Mouse (Mus musculus): Measurements from ENCODE around the gene Chst11. TPM values are rescaled to one million over a fixed set of nuclear protein-coding genes. Genes with fewer than 3 reads are reported as not detected.
"Not testable (repeated sequence)": the region's sequence is repeated elsewhere in the genome, so short reads cannot be mapped to it uniquely, and the experiment has no call there.

Gene Chst11
- polyA plus RNA-seq, 1 experiment from 2014 or later = 3.7 TPM

GRCm38 (mm10) chr10:83119016-83119415, 133.7 kb downstream of the Chst11 start:
- no peak overlapping the region for H3K4me2 ChIP-seq
- no peak overlapping the region for H3K4me3 ChIP-seq
- H3K9ac ChIP-seq = no peak overlapping the region
- H3K9me3 ChIP-seq = no peaks in the 10 kb centered on the region
- no peaks in the 10 kb centered on the region for H3K27me3 ChIP-seq
- H3K4me1 ChIP-seq = peaks cover 21% of the 10 kb centered on the region
- ATAC-seq (ENCODE audit: insufficient number of reproducible peaks, low FRiP score, low TSS enrichment, low read depth) = no peak
- no peak overlapping the region for H3K27ac ChIP-seq
- WGBS = 70% methylated on average over 10 of the region's 10 CpGs
- H3K36me3 ChIP-seq = no peaks in the 10 kb centered on the region

GRCm38 (mm10) chr10:83119461-83119860, 134.2 kb downstream of the Chst11 start:
- not testable (repeated sequence) for H3K9me3 ChIP-seq; H3K36me3 ChIP-seq; H3K27me3 ChIP-seq; H3K9ac ChIP-seq; H3K4me3 ChIP-seq; H3K4me2 ChIP-seq; H3K27ac ChIP-seq; ATAC-seq (ENCODE audit: insufficient number of reproducible peaks, low FRiP score, low TSS enrichment, low read depth)
- WGBS = 73% methylated on average over 8 of the region's 8 CpGs
- H3K4me1 ChIP-seq = peaks cover 19% of the 10 kb centered on the region

- no peak overlapping the region for H3K4me3 ChIP-seq
- H3K27ac ChIP-seq = no peak overlapping the region
- no peaks in the 10 kb centered on the region for H3K9me3 ChIP-seq
- H3K27me3 ChIP-seq = no peaks in the 10 kb centered on the region
- 85% methylated on average over 9 of the region's 9 CpGs for WGBS
- no peak overlapping the region for H3K9ac ChIP-seq
- no peak overlapping the region for H3K4me2 ChIP-seq
- peaks cover 16% of the 10 kb centered on the region; the same call in 1 of the 2 replicates for H3K4me1 ChIP-seq
- H3K36me3 ChIP-seq = no peaks in the 10 kb centered on the region
- ATAC-seq (ENCODE audit: insufficient number of reproducible peaks, low FRiP score, low TSS enrichment, low read depth) = no peak
Observed at GRCm38 (mm10) chr10:83119909-83120308, 134.6 kb downstream of the Chst11 start.

GRCm38 (mm10) chr10:83120938-83121337, 135.6 kb downstream of the Chst11 start:
- Histone ChIP-seq H3K9ac (no peak overlapping the region), H3K27me3 (no peaks in the 10 kb centered on the region), H3K4me3 (no peak overlapping the region), H3K36me3 (no peaks in the 10 kb centered on the region), H3K9me3 (no peaks in the 10 kb centered on the region), H3K27ac (no peak overlapping the region), H3K4me1 (peaks cover 16% of the 10 kb centered on the region; the same call in 1 of the 2 replicates), H3K4me2 (no peak overlapping the region)
- ATAC-seq (ENCODE audit: insufficient number of reproducible peaks, low FRiP score, low TSS enrichment, low read depth) = no peak
- WGBS = 75% methylated on average over 4 of the region's 4 CpGs

- H3K4me3 ChIP-seq = no peak overlapping the region
- no peak for ATAC-seq (ENCODE audit: insufficient number of reproducible peaks, low FRiP score, low TSS enrichment, low read depth)
- H3K27ac ChIP-seq = no peak overlapping the region
- H3K9ac ChIP-seq = no peak overlapping the region
- no peak overlapping the region for H3K4me2 ChIP-seq
- H3K9me3 ChIP-seq = no peaks in the 10 kb centered on the region
- H3K4me1 ChIP-seq = peaks cover 9% of the 10 kb centered on the region
- WGBS = 81% methylated on average over 3 of the region's 3 CpGs
- H3K36me3 ChIP-seq = no peaks in the 10 kb centered on the region
- no peaks in the 10 kb centered on the region for H3K27me3 ChIP-seq
Observed at GRCm38 (mm10) chr10:83124560-83124959, 139.3 kb downstream of the Chst11 start.

GRCm38 (mm10) chr10:83126447-83126846, 141.1 kb downstream of the Chst11 start:
- Histone ChIP-seq H3K9ac (no peak overlapping the region), H3K4me3 (no peak overlapping the region), H3K9me3 (no peaks in the 10 kb centered on the region), H3K27ac (no peak overlapping the region), H3K27me3 (no peaks in the 10 kb centered on the region), H3K4me1 (peaks cover 21% of the 10 kb centered on the region), H3K4me2 (no peak overlapping the region), H3K36me3 (no peaks in the 10 kb centered on the region)
- no peak for ATAC-seq (ENCODE audit: insufficient number of reproducible peaks, low FRiP score, low TSS enrichment, low read depth)
- 52% methylated on average over 9 of the region's 9 CpGs for WGBS

GRCm38 (mm10) chr10:83128435-83128834, 143.1 kb downstream of the Chst11 start:
- no peak for ATAC-seq (ENCODE audit: insufficient number of reproducible peaks, low FRiP score, low TSS enrichment, low read depth)
- Histone ChIP-seq H3K27me3 (no peaks in the 10 kb centered on the region), H3K9me3 (no peaks in the 10 kb centered on the region), H3K27ac (no peak overlapping the region), H3K4me2 (no peak overlapping the region), H3K4me1 (peaks cover 33% of the 10 kb centered on the region), H3K36me3 (no peaks in the 10 kb centered on the region), H3K9ac (no peak overlapping the region), H3K4me3 (no peak overlapping the region)
- whole genome bisulfite sequencing = 50% methylated on average over 8 of the region's 8 CpGs

- no peaks in the 10 kb centered on the region for H3K27me3 ChIP-seq
- WGBS = 75% methylated on average over 8 of the region's 8 CpGs
- ATAC-seq (ENCODE audit: insufficient number of reproducible peaks, low FRiP score, low TSS enrichment, low read depth) = no peak
- peaks cover 43% of the 10 kb centered on the region for H3K4me1 ChIP-seq
- H3K27ac ChIP-seq = peak overlapping the region; percentile 34
- no peak overlapping the region for H3K4me3 ChIP-seq
- no peaks in the 10 kb centered on the region for H3K9me3 ChIP-seq
- H3K4me2 ChIP-seq = no peak overlapping the region
- H3K36me3 ChIP-seq = no peaks in the 10 kb centered on the region
- H3K9ac ChIP-seq = no peak overlapping the region
Observed at GRCm38 (mm10) chr10:83129624-83130218, 144.4 kb downstream of the Chst11 start.

- peak; percentile 81 for ATAC-seq (ENCODE audit: insufficient number of reproducible peaks, low FRiP score, low TSS enrichment, low read depth)
- peaks cover 52% of the 10 kb centered on the region for H3K4me1 ChIP-seq
- WGBS = 59% methylated on average over 8 of the region's 8 CpGs
- no peaks in the 10 kb centered on the region for H3K27me3 ChIP-seq
- H3K9me3 ChIP-seq = no peaks in the 10 kb centered on the region
- H3K9ac ChIP-seq = no peak overlapping the region
- no peak overlapping the region for H3K4me3 ChIP-seq
- no peaks in the 10 kb centered on the region for H3K36me3 ChIP-seq
- peak overlapping the region; percentile 77 for H3K27ac ChIP-seq
- no peak overlapping the region for H3K4me2 ChIP-seq
Observed at GRCm38 (mm10) chr10:83130611-83131010, 145.3 kb downstream of the Chst11 start.

- Histone ChIP-seq H3K4me3 (no peak overlapping the region), H3K27ac (peak overlapping the region; percentile 77), H3K27me3 (no peaks in the 10 kb centered on the region), H3K4me2 (no peak overlapping the region), H3K36me3 (no peaks in the 10 kb centered on the region), H3K9ac (no peak overlapping the region), H3K4me1 (peaks cover 51% of the 10 kb centered on the region), H3K9me3 (no peaks in the 10 kb centered on the region)
- ATAC-seq (ENCODE audit: insufficient number of reproducible peaks, low FRiP score, low TSS enrichment, low read depth) = no peak
- WGBS = 81% methylated on average over 1 of the region's 1 CpGs
Observed at GRCm38 (mm10) chr10:83131884-83132283, 146.6 kb downstream of the Chst11 start.

- H3K27ac ChIP-seq = 0 out of 2 replicates have a peak overlapping the region, but pooled peaks have one; percentile 22
- 62% methylated on average over 16 of the region's 16 CpGs for WGBS
Observed at GRCm38 (mm10) chr10:83133866-83134570, 148.7 kb downstream of the Chst11 start.

GRCm38 (mm10) chr10:83134896-83135295, 149.6 kb downstream of the Chst11 start:
- H3K4me2 ChIP-seq = no peak overlapping the region
- no peak for ATAC-seq (ENCODE audit: insufficient number of reproducible peaks, low FRiP score, low TSS enrichment, low read depth)

More at GRCm38 (mm10) chr10:83133866-83134570, 148.7 kb downstream of the Chst11 start:
- Histone ChIP-seq H3K9me3 (no peaks in the 10 kb centered on the region), H3K27me3 (no peaks in the 10 kb centered on the region), H3K4me1 (peaks cover 50% of the 10 kb centered on the region), H3K9ac (no peak overlapping the region), H3K4me2 (no peak overlapping the region), H3K4me3 (no peak overlapping the region), H3K36me3 (no peaks in the 10 kb centered on the region)
- ATAC-seq (ENCODE audit: insufficient number of reproducible peaks, low FRiP score, low TSS enrichment, low read depth) = no peak

More at GRCm38 (mm10) chr10:83134896-83135295, 149.6 kb downstream of the Chst11 start:
- Histone ChIP-seq H3K9ac (no peak overlapping the region), H3K9me3 (no peaks in the 10 kb centered on the region), H3K36me3 (no peaks in the 10 kb centered on the region), H3K27me3 (0 out of 2 replicates have a peak, but pooled peaks cover 3% of the 10 kb centered on the region), H3K27ac (peak overlapping the region; percentile 38; the same call in 1 of the 2 replicates), H3K4me1 (peaks cover 50% of the 10 kb centered on the region), H3K4me3 (no peak overlapping the region)
- WGBS = 28% methylated on average over 10 of the region's 10 CpGs

Data from limb, embryonic 15.5 days (tissue).